Mouse (Mus musculus) brown adipose tissue, adult 24 weeks (tissue): ENCODE measurements around the gene Slc43a2. TPM values are rescaled to one million over a fixed set of nuclear protein-coding genes. Genes with fewer than 3 reads are reported as not detected.

Experiments used
- H3K27ac ChIP-seq: fragments of 200-500 bp; replicated peaks from 2 replicates; pipeline ENCODE4 v1.5.1; 2012; ENCODE audit warnings: low read depth, mild to moderate bottlenecking, low read length
- H3K4me1 ChIP-seq: fragments of 200-500 bp; 2 replicates; pipeline ENCODE4 v1.6.1; 2012; ENCODE audit warnings: low read length, mixed read lengths; ENCODE audit not compliant: control insufficient read depth, insufficient read depth, insufficient read length
- H3K4me3 ChIP-seq: fragments of 200-500 bp; 2 replicates; pipeline ENCODE4 v1.5.1; 2012; ENCODE audit warnings: low read depth, mild to moderate bottlenecking, low read length, moderate library complexity; ENCODE audit not compliant: insufficient read depth
- polyA plus RNA-seq: library from polyadenylated mRNA; stranded (reverse); fragments of >200 nt; gene quantifications from 2 replicates; pipeline ENCODE4 v1.2.4, GENCODE M21; 2012; ENCODE audit not compliant: missing spikeins, insufficient read depth, insufficient read length

Gene Slc43a2
- polyA plus RNA-seq, 1 experiment: 13.4 TPM

DNA sequence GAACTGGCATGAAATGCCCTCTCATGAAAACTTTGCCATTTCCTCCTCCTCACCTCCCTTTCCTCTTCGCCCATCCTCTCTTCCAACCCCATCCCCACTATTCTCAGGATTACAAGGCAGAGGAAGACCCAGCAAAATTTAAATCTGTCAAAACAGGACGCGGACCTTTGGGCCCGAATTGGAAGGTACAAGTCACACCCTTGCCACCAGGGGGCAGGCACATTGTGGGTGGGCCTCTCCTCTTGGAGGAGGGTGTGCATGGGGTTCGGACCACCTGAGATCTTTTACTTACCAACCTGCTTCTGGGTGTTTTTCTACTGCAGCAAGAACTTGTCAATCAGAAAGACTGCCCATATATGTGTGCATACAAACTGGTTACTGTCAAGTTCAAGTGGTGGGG, 87.6 kb downstream of the Slc43a2 start:
- peaks cover 3% of the 10 kb centered on the region; the same call in 1 of the 2 replicates for H3K4me1 ChIP-seq
- no peak overlapping the region for H3K4me3 ChIP-seq
- H3K27ac ChIP-seq: no peak overlapping the region

DNA sequence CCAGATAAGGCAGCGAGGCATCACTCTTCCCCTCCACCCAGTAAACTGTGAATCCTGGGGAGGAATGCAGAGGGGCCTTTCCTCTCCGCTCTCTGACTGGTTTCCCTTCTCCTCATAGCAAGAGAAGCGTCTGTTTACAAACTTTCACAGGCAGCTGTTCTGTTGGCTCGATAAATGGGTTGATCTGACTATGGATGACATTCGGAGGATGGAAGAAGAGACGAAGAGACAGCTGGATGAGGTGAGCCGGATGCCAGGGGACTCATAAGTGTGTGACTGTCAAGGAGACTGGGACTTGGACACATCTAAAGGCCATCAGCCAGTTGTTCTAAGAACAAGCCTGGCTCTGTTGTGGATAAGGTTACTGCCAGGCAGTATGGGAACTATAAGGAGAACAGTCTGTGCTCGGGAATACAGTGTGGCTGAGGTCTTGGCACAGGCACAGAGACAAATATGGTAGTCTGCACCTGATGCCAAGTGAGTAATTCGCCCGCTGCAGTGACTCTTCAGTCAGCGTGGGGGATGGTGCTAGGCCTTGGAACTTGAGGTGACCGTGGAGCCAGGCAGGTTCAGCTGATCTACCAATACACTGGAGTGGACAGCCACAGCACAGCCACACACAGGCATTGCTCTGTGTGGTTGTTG, 88.8 kb downstream of the Slc43a2 start:
- no peak overlapping the region for H3K4me3 ChIP-seq
- H3K4me1 ChIP-seq: peaks cover 7% of the 10 kb centered on the region; the same call in 1 of the 2 replicates
- H3K27ac ChIP-seq: no peak overlapping the region

DNA sequence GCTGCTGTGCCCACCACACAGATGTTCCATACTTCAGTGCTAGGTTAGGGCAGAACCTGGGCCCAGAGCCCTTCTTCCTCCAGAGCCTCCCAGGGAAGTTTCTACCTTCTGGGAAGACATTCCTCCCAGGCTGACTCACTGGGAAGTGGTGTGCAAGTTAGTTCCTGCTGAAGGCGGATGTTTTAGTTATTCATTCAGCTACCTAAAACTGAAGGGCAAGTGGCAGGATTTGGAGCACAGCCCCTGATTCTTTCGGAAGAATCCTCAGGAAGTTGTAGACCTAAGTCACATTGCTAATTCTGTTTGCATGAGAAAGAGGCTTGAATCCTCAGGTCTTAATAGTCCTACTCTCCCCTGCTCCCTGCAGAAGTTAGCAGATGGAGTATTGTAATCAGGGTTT, 89.9 kb downstream of the Slc43a2 start:
- H3K27ac ChIP-seq: peak overlapping the region; percentile 46; the same call in 1 of the 2 replicates
- H3K4me1 ChIP-seq: peaks cover 7% of the 10 kb centered on the region; the same call in 1 of the 2 replicates
- no peak overlapping the region for H3K4me3 ChIP-seq

DNA sequence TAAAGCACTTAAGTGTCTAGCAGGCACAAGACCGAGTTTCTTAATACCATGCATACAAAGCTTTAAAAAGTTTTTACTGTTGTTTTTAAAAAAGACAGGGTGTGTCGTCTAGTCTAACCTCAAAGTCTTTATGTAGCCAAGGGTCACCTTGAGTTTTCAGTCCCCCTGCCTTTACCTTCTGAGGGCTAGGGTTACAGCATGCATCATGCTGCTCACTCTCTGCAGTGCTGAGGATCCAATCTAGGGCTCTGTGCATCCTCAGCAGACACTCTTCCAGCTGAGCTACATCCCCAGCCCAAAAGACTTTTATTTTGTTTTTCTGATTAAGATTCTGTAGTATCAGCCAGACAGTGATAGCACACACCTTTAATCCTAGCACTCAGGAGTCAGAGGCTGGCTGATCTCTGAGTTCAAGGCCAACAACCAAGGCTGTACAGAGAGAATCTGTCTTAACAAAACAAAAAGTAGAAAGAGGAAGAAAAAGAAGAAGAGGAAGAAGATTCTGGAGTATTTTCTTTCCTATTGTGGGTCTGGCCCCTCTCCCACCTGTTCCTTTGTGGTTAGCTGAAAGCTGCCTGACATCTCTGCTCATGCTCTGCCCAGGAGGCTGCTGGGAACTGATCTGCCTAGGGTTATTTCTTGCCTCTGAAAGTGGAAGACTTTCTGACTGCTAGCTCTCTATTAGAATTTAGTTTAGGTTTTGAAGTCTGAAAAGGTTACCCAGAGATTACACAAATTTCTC, 91.3 kb downstream of the Slc43a2 start:
- H3K27ac ChIP-seq: peak overlapping the region; percentile 76; the same call in 1 of the 2 replicates
- no peak overlapping the region for H3K4me3 ChIP-seq
- H3K4me1 ChIP-seq: peaks cover 7% of the 10 kb centered on the region; the same call in 1 of the 2 replicates

DNA sequence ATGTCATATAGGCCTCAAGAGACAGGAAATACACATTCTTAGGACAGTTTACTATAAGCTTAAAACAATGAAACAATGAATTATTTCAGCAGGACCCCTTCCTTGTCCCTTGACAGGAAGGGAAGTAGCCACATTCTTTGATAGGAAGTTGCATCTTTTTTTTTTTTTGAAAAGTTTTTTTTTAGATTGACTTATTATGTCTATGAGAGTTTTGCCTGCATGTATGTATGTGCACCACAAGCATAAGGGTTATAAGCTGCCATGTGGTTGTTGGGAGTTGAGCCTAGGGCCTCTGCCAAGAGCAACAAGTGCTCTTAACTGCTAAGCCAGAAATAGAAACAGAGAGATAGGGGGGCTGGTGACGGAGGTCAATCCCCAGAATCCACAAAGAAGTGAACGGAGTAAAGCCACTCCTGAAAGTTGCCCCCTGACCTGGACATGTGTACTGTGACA, 92.6 kb downstream of the Slc43a2 start:
- peak overlapping the region; percentile 87 for H3K27ac ChIP-seq

DNA sequence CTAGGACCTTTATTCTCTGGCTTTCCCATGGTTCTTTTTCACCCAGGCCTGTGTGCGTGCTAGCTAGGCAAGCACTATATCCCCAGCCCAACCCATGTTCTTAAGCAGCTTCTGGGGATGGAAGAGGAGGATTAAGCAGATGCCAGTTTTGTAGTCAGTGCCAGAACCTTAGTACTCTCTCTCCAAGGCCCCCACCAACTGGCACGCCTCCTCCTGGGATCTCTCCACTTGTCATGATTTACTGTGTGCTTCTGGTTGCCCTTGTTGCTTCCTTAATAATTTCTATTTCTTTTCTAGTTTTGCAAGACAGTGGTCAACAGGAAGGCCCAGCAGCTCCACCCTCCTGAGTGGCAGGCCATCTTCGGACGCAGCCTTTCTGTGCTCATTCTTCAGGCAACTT, 94.3 kb downstream of the Slc43a2 start:
- Histone ChIP-seq H3K27ac (no peak overlapping the region), H3K4me3 (no peak overlapping the region), H3K4me1 (peaks cover 7% of the 10 kb centered on the region; the same call in 1 of the 2 replicates)

More for the DNA sequence above, 92.6 kb downstream of the Slc43a2 start:
- Histone ChIP-seq H3K4me1 (peaks cover 7% of the 10 kb centered on the region; the same call in 1 of the 2 replicates), H3K4me3 (no peak overlapping the region)

Other genes with a start within 250 kb of the Slc43a2 start
- gene Rpa1, start 183.4 kb upstream of the Slc43a2 start, polyA plus RNA-seq: 20.1 and 24.7 TPM in 2 replicates
- 12.4 and 13.4 TPM in 2 replicates for gene Smyd4, start 183.3 kb upstream of the Slc43a2 start, polyA plus RNA-seq
- 78.8 and 102 TPM in 2 replicates for gene Serpinf1, start 109.0 kb upstream of the Slc43a2 start, polyA plus RNA-seq
- 0.48 TPM in 1 of 2 replicates, not detected in the other for gene Serpinf2, start 92.1 kb upstream of the Slc43a2 start, polyA plus RNA-seq
- 5.5 and 7.2 TPM in 2 replicates for gene Wdr81, start 77.0 kb upstream of the Slc43a2 start, polyA plus RNA-seq
- 13.5 and 20.2 TPM in 2 replicates for gene Tlcd2, start 70.0 kb upstream of the Slc43a2 start, polyA plus RNA-seq
- 57.2 and 61.0 TPM in 2 replicates for gene Prpf8, start 44.9 kb upstream of the Slc43a2 start, polyA plus RNA-seq
- gene Rilp, start 21.6 kb upstream of the Slc43a2 start, polyA plus RNA-seq: 42.3 and 47.1 TPM in 2 replicates
- gene Scarf1, start 18.2 kb upstream of the Slc43a2 start, polyA plus RNA-seq: 3.4 and 5.3 TPM in 2 replicates
- gene Pitpna, start 56.4 kb downstream of the Slc43a2 start, polyA plus RNA-seq: 75.9 and 86.5 TPM in 2 replicates
- gene Inpp5k, start 99.3 kb downstream of the Slc43a2 start, polyA plus RNA-seq: 19.1 and 24.1 TPM in 2 replicates
- gene Myo1c, start 118.8 kb downstream of the Slc43a2 start, polyA plus RNA-seq: 65.7 and 72.5 TPM in 2 replicates
- 56.9 and 64.4 TPM in 2 replicates for gene Crk, start 147.6 kb downstream of the Slc43a2 start, polyA plus RNA-seq
- 296 and 331 TPM in 2 replicates for gene Ywhae, start 201.2 kb downstream of the Slc43a2 start, polyA plus RNA-seq